Mouse (Mus musculus) bone marrow, adult 2 months (tissue): ENCODE data around the gene Lmo7. TPM values are rescaled to one million over a fixed set of nuclear protein-coding genes. Genes with fewer than 3 reads are reported as not detected.

Experiments used
- H3K27ac ChIP-seq: fragments of 200-500 bp; 2 replicates; pipeline ENCODE4 v1.5.1; 2012; ENCODE audit warnings: low read depth, mild to moderate bottlenecking, control low read depth, inconsistent platforms, low read length; ENCODE audit not compliant: control insufficient read depth, poor library complexity, insufficient read depth
- H3K4me1 ChIP-seq: fragments of 200-500 bp; 2 replicates; pipeline ENCODE4 v1.6.1; 2011; ENCODE audit warnings: low read length; ENCODE audit not compliant: control insufficient read depth, insufficient read depth
- H3K4me3 ChIP-seq: fragments of 200-500 bp; replicated peaks from 2 replicates; pipeline ENCODE3; 2011; ENCODE audit warnings: mild to moderate bottlenecking, low read depth, low read length, control low read depth; ENCODE audit not compliant: control insufficient read depth
- CTCF ChIP-seq: fragments of 200-500 bp; IDR thresholded peaks from 2 replicates; pipeline ENCODE4 v1.5.1; 2011; ENCODE audit warnings: low read length, control low read depth; ENCODE audit not compliant: control insufficient read depth, insufficient read depth
- POLR2A ChIP-seq: fragments of 200-500 bp; IDR thresholded peaks from 2 replicates; pipeline ENCODE4 v1.6.1; 2011; ENCODE audit warnings: low read depth, mild to moderate bottlenecking, control low read depth, low read length, borderline replicate concordance; ENCODE audit not compliant: control insufficient read depth
- WGBS: fragments of 180-500 bp; shearing (Covaris S2); methylation state at CpG from one replicate; pipeline ENCODE4 v1.1.7; 2018; 5-methylcytosine and 5-hydroxymethylcytosine counted together
- polyA plus RNA-seq: library from polyadenylated mRNA; stranded (reverse); fragments of >200 nt; gene quantifications from 2 replicates; pipeline ENCODE4 v1.2.4, GENCODE M21; 2011; ENCODE audit warnings: low replicate concordance; ENCODE audit not compliant: missing spikeins, insufficient read depth, insufficient read length

The Lmo7 gene
- polyA plus RNA-seq, 1 experiment = 5.1 TPM

- Histone ChIP-seq H3K4me3 (no peak overlapping the region), H3K4me1 (no peaks in the 10 kb centered on the region), H3K27ac (no peak overlapping the region)
- TF ChIP-seq CTCF (no peak), POLR2A (no peak)
- WGBS = 10% methylated on average over 3 of the region's 3 CpGs
Measured at GRCm38 (mm10) chr14:101862088-101862487, 132.3 kb downstream of the Lmo7 start.

- TF ChIP-seq CTCF (no peak), POLR2A (no peak)
- 70% methylated on average over 10 of the region's 10 CpGs for WGBS
Measured at GRCm38 (mm10) chr14:101867071-101867733, 137.4 kb downstream of the Lmo7 start.

GRCm38 (mm10) chr14:101869145-101869544 is 139.4 kb downstream of the Lmo7 start:
- no peak for TF ChIP-seq CTCF
- TF ChIP-seq POLR2A = no peak
- Histone ChIP-seq H3K27ac (no peak overlapping the region), H3K4me3 (no peak overlapping the region), H3K4me1 (no peaks in the 10 kb centered on the region)
- WGBS = 80% methylated on average over 6 of the region's 6 CpGs

More at GRCm38 (mm10) chr14:101867071-101867733, 137.4 kb downstream of the Lmo7 start:
- Histone ChIP-seq H3K4me3 (no peak overlapping the region), H3K27ac (no peak overlapping the region), H3K4me1 (no peaks in the 10 kb centered on the region)

- no peaks in the 10 kb centered on the region for H3K4me1 ChIP-seq
- H3K27ac ChIP-seq = no peak overlapping the region
- no peak overlapping the region for H3K4me3 ChIP-seq
- TF ChIP-seq POLR2A = no peak
- TF ChIP-seq CTCF = no peak
- WGBS = 70% methylated on average over 4 of the region's 4 CpGs
Measured at GRCm38 (mm10) chr14:101869661-101870060, 139.9 kb downstream of the Lmo7 start.

- WGBS = 56% methylated on average over 9 of the region's 9 CpGs
- Histone ChIP-seq H3K4me3 (no peak overlapping the region), H3K4me1 (no peaks in the 10 kb centered on the region), H3K27ac (no peak overlapping the region)
- TF ChIP-seq CTCF (no peak), POLR2A (no peak)
Measured at GRCm38 (mm10) chr14:101870171-101870902, 140.6 kb downstream of the Lmo7 start.

GRCm38 (mm10) chr14:101872846-101873245 is 143.1 kb downstream of the Lmo7 start:
- H3K4me3 ChIP-seq = no peak overlapping the region
- WGBS = 53% methylated on average over 3 of the region's 3 CpGs
- H3K27ac ChIP-seq = no peak overlapping the region
- no peak for TF ChIP-seq POLR2A
- no peak for TF ChIP-seq CTCF
- no peaks in the 10 kb centered on the region for H3K4me1 ChIP-seq

- Histone ChIP-seq H3K4me1 (no peaks in the 10 kb centered on the region; the same call in 1 of the 2 replicates), H3K4me3 (no peak overlapping the region), H3K27ac (no peak overlapping the region)
- 71% methylated on average over 8 of the region's 8 CpGs for WGBS
- TF ChIP-seq CTCF (no peak), POLR2A (no peak)
Measured at GRCm38 (mm10) chr14:101878346-101879049, 148.7 kb downstream of the Lmo7 start.

GRCm38 (mm10) chr14:101879050-101879694 is 149.4 kb downstream of the Lmo7 start:
- TF ChIP-seq POLR2A (no peak), CTCF (no peak)
- H3K4me1 ChIP-seq = no peaks in the 10 kb centered on the region; the same call in 1 of the 2 replicates
- no peak overlapping the region for H3K4me3 ChIP-seq
- 41% methylated on average over 7 of the region's 7 CpGs for WGBS
- H3K27ac ChIP-seq = no peak overlapping the region
